Comparison of ENCODE assay signal across 9 mouse cellular contexts in genomic region chr4:154637468-154638319, GRCm38 (mm10). TPM values are rescaled to one million over a fixed set of nuclear protein-coding genes. Genes with fewer than 3 reads are reported as not detected.
A peak's percentile ranks its signal among the peaks of the same experiment; 100 is the strongest.
DNase-seq lines count a peak whose midpoint lies in the region; ATAC-seq and TF ChIP-seq lines count a peak whose summit lies in the region.
"Had no signal": no experiment of that assay in that cellular context is flagged by ENCODE, and none has a peak within 500 bp of the region (broad histone marks: within the 10 kb centered on the region; RNA-seq: fewer than 3 reads in every experiment).

No protein-coding gene starts in this region.

- H3K36me3 ChIP-seq in liver, postnatal 0 days (replicated peaks; ENCODE audit: insufficient read depth, low read length): no peaks in the 10 kb centered on the region

- H3K4me1 ChIP-seq in liver, postnatal 0 days (ENCODE audit: insufficient read depth): peaks cover 4% of the 10 kb centered on the region; the same call in 1 of the 2 replicates

- no peak for TF ChIP-seq EP300 in liver, postnatal 0 days (IDR thresholded peaks at IDR 0.05; ENCODE audit: low read depth)

- H3K4me2 ChIP-seq in liver, postnatal 0 days (ENCODE audit: low read depth, low read length): peak overlapping the region; percentile 87

- no peak for ATAC-seq in liver, postnatal 0 days
- no peak for ATAC-seq in inflammation-experienced regulatory T-cells, adult 6 months

- intact Hi-C loops in gastrocnemius, postnatal 36 days (cut with DNase I): loop anchor here (5.0 kb wide), 1 partner anchor 190 kb away; no protein-coding TSS in a partner anchor

- H3K9ac ChIP-seq in liver, postnatal 0 days (replicated peaks): no peak overlapping the region

- 4% methylated on average over 48 of the region's 73 CpGs for WGBS in liver, postnatal 0 days (ENCODE audit: insufficient replicate concordance)

- DNase-seq in ovary, postnatal 36 days (ENCODE audit: low spot score): peak; percentile 10
- DNase-seq in ovary, postnatal 10 days (ENCODE audit: low spot score): no peak
- DNase-seq in heart, postnatal 4 days: peak; percentile 33
- DNase-seq in liver, postnatal 0 days: no peak
- DNase-seq in spleen, postnatal 36 days (ENCODE audit: low spot score in 2 of 2): no peak
- no peak for DNase-seq in gastrocnemius, postnatal 36 days
- DNase-seq in urinary bladder, postnatal 4 days (ENCODE audit: low spot score in 2 of 2): no peak

- H3K27ac ChIP-seq in liver, postnatal 0 days (ENCODE audit: low read depth): no peak overlapping the region

- no peaks in the 10 kb centered on the region for H3K9me3 ChIP-seq in liver, postnatal 0 days (ENCODE audit: low read length)

- H3K27me3 ChIP-seq in liver, postnatal 0 days (ENCODE audit: insufficient read depth, low read length): peaks cover 92% of the 10 kb centered on the region

- H3K4me3 ChIP-seq in liver, postnatal 0 days (ENCODE audit: low read depth, low read length): peak overlapping the region; percentile 66

- TF ChIP-seq CTCF in liver, postnatal 0 days (IDR thresholded peaks at IDR 0.05; ENCODE audit: low read depth): no peak

RNA-seq across cellular contexts. Expression of gene Prdm16, which starts 1.0 kb away (rescaled TPM):
- total RNA-seq in heart, postnatal 4 days (2021): 10 to 100 TPM; 25.5 to 26.8 TPM
- polyA plus RNA-seq in liver, postnatal 0 days (2015; fragmentation: Nextera tagmentation; extraction: Ambion mirVana): 0.75 and 2.2 TPM in 2 replicates
- 1 to 10 TPM in 1 of 3 experiments, under 1 TPM in 2; 0.58 to 5.2 (median 0.91) TPM for polyA plus RNA-seq in inflammation-experienced regulatory T-cells, adult 6 months (2017; shearing (Covaris generic))
- total RNA-seq in gastrocnemius, postnatal 36 days (2021): 1 to 10 TPM; 1.3 to 2.4 TPM

RNA-seq across cellular contexts. Expression of gene Actrt2, which starts 30.0 kb away (rescaled TPM):
- not detected for total RNA-seq in heart, postnatal 4 days (2021)
- not detected in 2 replicates for polyA plus RNA-seq in liver, postnatal 0 days (2015; fragmentation: Nextera tagmentation; extraction: Ambion mirVana)
- polyA plus RNA-seq in inflammation-experienced regulatory T-cells, adult 6 months (2017; shearing (Covaris generic)): not detected
- not detected for total RNA-seq in gastrocnemius, postnatal 36 days (2021)
- total RNA-seq: heart, adult 18-20 months had no signal

Comparison
In these comparisons a context has a peak if more than half of its experiments do, and no peak if none do; other contexts are left out.
1. DNase-seq: peak in ovary, postnatal 36 days (single experiment) and heart, postnatal 4 days (single experiment); none in ovary, postnatal 10 days (single experiment), liver, postnatal 0 days (single experiment), spleen, postnatal 36 days (0 of 2), gastrocnemius, postnatal 36 days (0 of 2) and urinary bladder, postnatal 4 days (0 of 2).
2. RNA of gene Prdm16, which starts 1.0 kb away (total RNA-seq): 25.5 to 26.8 TPM in heart, postnatal 4 days; 1.3 to 2.4 TPM in gastrocnemius, postnatal 36 days; every median in the first group is over 4 times any median in the second.